Mouse (Mus musculus) lung, postnatal 0 days (tissue): Measurements from ENCODE around the gene Gm20388.

Experiments used
- CTCF ChIP-seq: IDR thresholded peaks from 2 replicates; pipeline ENCODE4 v1.5.1; 2016; ENCODE audit warnings: antibody characterized with exemption, mild to moderate bottlenecking
- EP300 ChIP-seq: IDR thresholded peaks from 2 replicates; pipeline ENCODE4 v1.6.1; 2016; ENCODE audit warnings: antibody characterized with exemption, mild to moderate bottlenecking, control low read depth

- TF ChIP-seq CTCF (no peak), EP300 (no peak)
These were observed 3204.0 kb downstream of the Gm20388 start for GRCm38 (mm10) chr8:123114644-123115043.
